Mouse (Mus musculus) olfactory bulb, adult 2 months (tissue): Measurements from ENCODE around the gene Casq2.

Experiments
- CTCF ChIP-seq: fragments of 200-500 bp; IDR thresholded peaks from 2 replicates; pipeline ENCODE4 v1.5.1; 2012; ENCODE audit warnings: low read depth, mild to moderate bottlenecking, low read length, moderate library complexity; ENCODE audit not compliant: insufficient read depth
- POLR2A ChIP-seq: fragments of 200-500 bp; IDR thresholded peaks from 2 replicates; pipeline ENCODE4 v1.6.1; 2012; ENCODE audit warnings: mild to moderate bottlenecking, low read depth, low read length, moderate library complexity; ENCODE audit not compliant: insufficient read depth

DNA sequence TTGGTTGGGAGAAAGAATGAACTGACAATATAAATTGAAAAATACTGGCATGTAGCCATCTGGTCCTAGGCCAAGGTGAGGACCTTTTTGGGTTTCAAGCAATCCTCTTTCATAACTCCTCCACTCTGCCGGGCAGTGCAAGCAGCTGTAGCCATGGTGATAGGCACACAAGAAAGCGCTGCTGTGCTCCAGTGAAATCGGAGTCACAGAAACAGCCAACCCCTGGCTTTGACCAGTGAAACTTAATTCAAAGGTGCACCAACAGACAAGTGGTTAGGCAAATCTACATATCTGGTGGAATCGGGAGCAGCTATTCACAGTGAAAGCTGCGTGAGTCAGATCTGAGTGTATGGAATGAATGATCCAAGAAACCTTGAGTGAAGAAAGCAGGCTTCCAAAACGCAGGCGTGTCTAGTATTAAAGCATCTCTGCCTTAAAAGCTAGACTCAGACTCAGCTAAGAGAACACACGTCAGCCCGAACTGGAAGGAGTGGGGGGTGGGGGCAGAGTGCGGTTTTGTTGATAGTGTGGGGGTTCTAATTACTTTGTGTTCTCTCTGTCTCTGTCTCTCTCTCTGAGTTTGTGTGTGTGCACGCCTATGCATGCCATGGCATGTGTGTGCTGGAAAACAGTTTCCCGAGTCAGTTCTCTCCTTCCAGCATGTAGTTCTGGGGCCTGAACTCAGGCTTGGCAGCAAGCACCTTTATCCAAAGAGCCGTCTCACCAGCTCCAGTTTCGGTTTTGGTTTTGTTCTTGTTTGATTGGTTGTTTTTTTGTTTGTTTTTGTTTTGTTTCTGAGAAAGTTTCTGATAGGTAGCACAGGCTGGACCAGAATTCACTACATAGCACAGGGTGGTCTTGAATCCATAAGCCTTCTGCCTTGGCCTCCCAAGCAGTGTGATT, 73.5 kb downstream of the Casq2 start:
- TF ChIP-seq POLR2A, result no peak
- no peak for TF ChIP-seq CTCF
